Mouse (Mus musculus) thymus, adult 2 months (tissue): Measurements from ENCODE around the gene Dcaf15. TPM values are rescaled to one million over a fixed set of nuclear protein-coding genes. Genes with fewer than 3 reads are reported as not detected.

Experiments used
- DNase-seq: peaks from one replicate; pipeline ENCODE4 v3.0.0; 2021
- H3K27ac ChIP-seq: fragments of 200-500 bp; 2 replicates; pipeline ENCODE4 v1.5.1; 2012; ENCODE audit warnings: low read length, control low read depth; ENCODE audit not compliant: control insufficient read depth, insufficient read depth
- H3K27me3 ChIP-seq: fragments of 200-500 bp; 2 replicates; pipeline ENCODE4 v1.6.1; 2012; ENCODE audit warnings: mild to moderate bottlenecking, low read length, moderate library complexity, mixed read lengths; ENCODE audit not compliant: control insufficient read depth, insufficient read depth
- H3K36me3 ChIP-seq: fragments of 200-500 bp; 2 replicates; pipeline ENCODE4 v1.6.1; 2012; ENCODE audit warnings: mild to moderate bottlenecking, low read length, moderate library complexity; ENCODE audit not compliant: control insufficient read depth, insufficient read depth
- H3K4me1 ChIP-seq: fragments of 200-500 bp; replicated peaks from 2 replicates; pipeline ENCODE4 v1.6.1; 2012; ENCODE audit warnings: low read length; ENCODE audit not compliant: control insufficient read depth, insufficient read depth
- H3K4me3 ChIP-seq: fragments of 200-500 bp; 2 replicates; pipeline ENCODE4 v1.5.1; 2012; ENCODE audit warnings: mild to moderate bottlenecking, low read length, control low read depth, moderate library complexity; ENCODE audit not compliant: control insufficient read depth, insufficient read depth
- CTCF ChIP-seq: fragments of 200-500 bp; IDR thresholded peaks from 2 replicates; pipeline ENCODE4 v1.5.1; 2012; ENCODE audit warnings: mild to moderate bottlenecking, control low read depth, low read length, moderate library complexity, borderline replicate concordance; ENCODE audit not compliant: control insufficient read depth, poor library complexity, insufficient read depth; ENCODE audit errors: extremely low read depth
- POLR2A ChIP-seq: fragments of 200-500 bp; IDR thresholded peaks from 2 replicates; pipeline ENCODE4 v1.6.1; 2012; ENCODE audit warnings: mild to moderate bottlenecking, low read length, control low read depth, moderate library complexity; ENCODE audit not compliant: control insufficient read depth, poor library complexity, insufficient read depth; ENCODE audit errors: extremely low read depth
- WGBS: fragments of 180-500 bp; shearing (Covaris S2); methylation state at CpG from one replicate; pipeline ENCODE4 v1.1.7; 2018; 5-methylcytosine and 5-hydroxymethylcytosine counted together
- polyA plus RNA-seq: library from polyadenylated mRNA; depleted of rRNA; stranded (reverse); fragments of >200 nt; gene quantifications from 2 replicates; pipeline ENCODE4 v1.2.3, GENCODE M21; 2012

Gene Dcaf15
- polyA plus RNA-seq, 1 experiment, result 190 TPM

GRCm38 (mm10) chr8:84104221-84104620 lies 347 bp downstream of the Dcaf15 start:
- Histone ChIP-seq H3K27ac (no peak overlapping the region; the same call in 1 of the 2 replicates), H3K27me3 (no peaks in the 10 kb centered on the region), H3K4me3 (peak overlapping the region; percentile 62), H3K36me3 (no peaks in the 10 kb centered on the region), H3K4me1 (peaks cover 21% of the 10 kb centered on the region)
- no peak for TF ChIP-seq POLR2A
- TF ChIP-seq CTCF, result no peak
- WGBS, result under 1% methylated on average over 23 of the region's 29 CpGs
- peak; percentile 86 for DNase-seq

GRCm38 (mm10) chr8:84103601-84104000 lies 967 bp downstream of the Dcaf15 start:
- no peak overlapping the region for H3K27ac ChIP-seq
- WGBS, result 41% methylated on average over 3 of the region's 3 CpGs
- DNase-seq, result no peak
- TF ChIP-seq POLR2A (no peak), CTCF (no peak)
- peaks cover 2% of the 10 kb centered on the region; the same call in 1 of the 2 replicates for H3K36me3 ChIP-seq
- peak overlapping the region; percentile 62 for H3K4me3 ChIP-seq
- H3K27me3 ChIP-seq, result no peaks in the 10 kb centered on the region
- peaks cover 21% of the 10 kb centered on the region for H3K4me1 ChIP-seq

- H3K27me3 ChIP-seq, result no peaks in the 10 kb centered on the region
- 91% methylated on average over 25 of the region's 25 CpGs for WGBS
- peaks cover 21% of the 10 kb centered on the region for H3K4me1 ChIP-seq
- DNase-seq, result no peak
- H3K27ac ChIP-seq, result no peak overlapping the region
- peaks cover 20% of the 10 kb centered on the region for H3K36me3 ChIP-seq
- TF ChIP-seq CTCF (no peak), POLR2A (no peak)
- H3K4me3 ChIP-seq, result no peak overlapping the region
These were observed 2.9 kb downstream of the Dcaf15 start for GRCm38 (mm10) chr8:84101476-84102270.

- 97% methylated on average over 7 of the region's 7 CpGs for WGBS
- H3K27ac ChIP-seq, result no peak overlapping the region
- H3K36me3 ChIP-seq, result peaks cover 44% of the 10 kb centered on the region
- H3K4me1 ChIP-seq, result peaks cover 7% of the 10 kb centered on the region; the same call in 1 of the 2 replicates
- H3K27me3 ChIP-seq, result no peaks in the 10 kb centered on the region
- TF ChIP-seq POLR2A, result no peak
- TF ChIP-seq CTCF, result no peak
- H3K4me3 ChIP-seq, result no peak overlapping the region
- DNase-seq, result no peak
These were observed 6.2 kb downstream of the Dcaf15 start for GRCm38 (mm10) chr8:84098376-84098775.

GRCm38 (mm10) chr8:84096061-84096460 lies 8.5 kb downstream of the Dcaf15 start:
- Histone ChIP-seq H3K27ac (no peak overlapping the region), H3K36me3 (peaks cover 44% of the 10 kb centered on the region), H3K4me1 (no peaks in the 10 kb centered on the region), H3K27me3 (no peaks in the 10 kb centered on the region), H3K4me3 (no peak overlapping the region)
- TF ChIP-seq POLR2A, result no peak
- TF ChIP-seq CTCF, result no peak
- DNase-seq, result no peak
- WGBS, result 96% methylated on average over 8 of the region's 8 CpGs

- no peak overlapping the region for H3K27ac ChIP-seq
- 99% methylated on average over 8 of the region's 8 CpGs for WGBS
- DNase-seq, result no peak
- peaks cover 37% of the 10 kb centered on the region for H3K36me3 ChIP-seq
- H3K4me3 ChIP-seq, result no peak overlapping the region
- TF ChIP-seq POLR2A, result no peak
- no peak for TF ChIP-seq CTCF
- no peaks in the 10 kb centered on the region for H3K27me3 ChIP-seq
- no peaks in the 10 kb centered on the region for H3K4me1 ChIP-seq
These were observed 14.0 kb downstream of the Dcaf15 start for GRCm38 (mm10) chr8:84090585-84090984.
